In genomic region chr8:73147236-73147635, GRCm38 (mm10) we compare ENCODE assay signal across 16 mouse cellular contexts.
"Had no signal": no experiment of that assay in that cellular context is flagged by ENCODE, and none has a peak within 500 bp of the region (broad histone marks: within the 10 kb centered on the region; RNA-seq: fewer than 3 reads in every experiment).

No protein-coding gene starts in this region.

- H3K36me3 ChIP-seq: neural tube, embryonic 12.5 days; neural tube, embryonic 13.5 days; neural tube, embryonic 15.5 days; stomach, embryonic 15.5 days had no signal

- H3K9me3 ChIP-seq: neural tube, embryonic 12.5 days; neural tube, embryonic 13.5 days; neural tube, embryonic 15.5 days; stomach, embryonic 15.5 days had no signal

- H3K4me2 ChIP-seq: neural tube, embryonic 12.5 days; neural tube, embryonic 13.5 days; neural tube, embryonic 15.5 days; stomach, embryonic 15.5 days had no signal

- H3K27me3 ChIP-seq: neural tube, embryonic 12.5 days; neural tube, embryonic 13.5 days; neural tube, embryonic 15.5 days; stomach, embryonic 15.5 days had no signal

- H3K9ac ChIP-seq: neural tube, embryonic 12.5 days; neural tube, embryonic 13.5 days; neural tube, embryonic 15.5 days; stomach, embryonic 15.5 days had no signal

- H3K4me1 ChIP-seq: neural tube, embryonic 12.5 days; neural tube, embryonic 15.5 days; stomach, embryonic 15.5 days had no signal

- DNase-seq: retina, postnatal 1 day; right cerebral cortex, adult 18-20 months; right cerebral cortex, postnatal 14 days; right cerebral cortex, postnatal 25 days; right cerebral cortex, postnatal 4 days; spleen, adult 18-20 months; thymus, adult 18-20 months; thymus, adult 2 months; thymus, postnatal 25 days; thymus, postnatal 36 days; thymus, postnatal 4 days had no signal

- H3K27ac ChIP-seq: neural tube, embryonic 12.5 days; neural tube, embryonic 13.5 days; neural tube, embryonic 15.5 days; stomach, embryonic 15.5 days; stomach, postnatal 0 days had no signal

- H3K4me3 ChIP-seq: neural tube, embryonic 12.5 days; neural tube, embryonic 13.5 days; neural tube, embryonic 15.5 days; stomach, embryonic 15.5 days had no signal
